Mouse (Mus musculus) ovary, postnatal 10 days (tissue): ENCODE results near the gene Rps5.
"Not testable (repeated sequence)": the region's sequence is repeated elsewhere in the genome, so short reads cannot be mapped to it uniquely, and the experiment has no call there.

Experiments
- DNase-seq: peaks from one replicate; pipeline ENCODE4 v3.0.0; 2022; ENCODE audit warnings: low spot score

The Rps5 gene

DNA sequence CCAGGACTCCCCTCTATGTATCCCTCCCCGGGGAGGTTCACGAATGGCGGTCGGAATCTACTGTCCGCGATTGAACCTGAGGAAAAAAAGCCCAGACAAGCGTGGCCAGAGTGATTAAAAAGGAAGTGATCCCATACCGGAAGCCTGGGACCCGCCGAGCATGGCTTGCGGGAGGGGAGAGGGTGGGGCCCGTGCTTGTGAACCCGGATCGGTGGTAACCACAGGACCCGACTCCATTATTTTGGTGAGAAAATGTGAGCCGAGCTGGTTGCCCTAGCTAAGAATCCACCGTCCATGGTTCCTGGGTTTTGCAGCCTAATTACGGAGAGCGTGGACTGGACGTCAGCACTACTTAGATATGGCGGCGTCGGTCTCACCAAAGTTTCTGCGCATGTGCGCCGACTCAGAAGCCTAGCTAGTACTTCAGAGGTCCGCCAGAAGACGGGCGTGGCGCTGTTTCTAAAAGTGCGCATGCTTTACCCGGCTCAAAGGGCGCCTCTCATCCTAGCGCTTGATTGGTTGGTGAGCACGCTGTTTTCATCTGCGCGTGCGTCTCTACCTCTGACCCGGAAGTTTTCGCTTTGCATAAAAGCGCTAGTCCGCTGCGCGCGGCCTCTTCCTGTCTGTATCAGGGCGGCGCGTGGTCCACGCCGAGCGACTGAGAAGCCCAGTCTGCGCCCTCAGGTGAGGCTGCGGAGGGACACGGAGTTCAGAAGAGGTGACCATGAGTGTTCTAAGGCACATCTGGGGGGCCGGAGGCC is at the start of gene Rps5:
Gene Rps5 (plus strand): TSS at position 586 of the 761 bp plus-strand sequence.
- peak; percentile 96 for DNase-seq

DNA sequence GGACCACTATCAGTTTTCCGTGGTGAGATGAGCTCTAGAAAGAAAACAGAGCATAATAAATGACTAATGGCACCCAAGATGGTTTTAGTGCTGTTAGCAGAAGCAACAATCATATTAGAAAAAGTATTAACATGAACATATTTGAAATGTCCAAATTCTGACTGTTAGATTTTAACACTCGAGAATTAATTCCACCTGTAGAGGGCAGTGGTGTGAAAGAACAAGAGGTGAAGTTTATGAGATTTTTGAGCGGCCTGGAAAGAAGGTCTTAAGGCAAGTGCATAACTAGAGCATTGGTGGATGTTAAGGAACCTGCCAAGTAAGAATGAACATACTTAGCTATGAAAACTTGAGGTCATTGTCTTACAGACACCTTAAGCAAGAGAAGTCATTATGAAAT is 47.8 kb upstream of the Rps5 start:
- no peak for DNase-seq

DNA sequence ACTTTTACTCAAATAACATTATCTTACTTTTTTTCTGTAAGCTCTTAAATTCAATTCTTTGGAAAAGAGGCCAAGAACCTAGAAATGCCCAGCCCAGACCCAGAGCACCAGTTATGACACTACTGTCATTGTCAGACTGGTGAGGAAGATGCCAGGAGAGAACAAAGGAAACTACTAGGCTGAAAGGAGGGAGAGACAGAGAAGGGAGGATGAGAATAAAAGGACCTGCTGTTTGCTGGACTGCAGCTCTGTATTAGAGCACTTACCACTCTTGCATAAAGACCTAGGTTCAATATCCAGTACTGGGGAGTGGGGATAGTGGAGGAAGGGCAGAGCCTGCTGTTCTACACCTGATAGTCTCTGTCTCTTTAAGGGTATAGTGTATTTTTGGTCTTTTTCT is 42.1 kb upstream of the Rps5 start:
- DNase-seq, result no peak

DNA sequence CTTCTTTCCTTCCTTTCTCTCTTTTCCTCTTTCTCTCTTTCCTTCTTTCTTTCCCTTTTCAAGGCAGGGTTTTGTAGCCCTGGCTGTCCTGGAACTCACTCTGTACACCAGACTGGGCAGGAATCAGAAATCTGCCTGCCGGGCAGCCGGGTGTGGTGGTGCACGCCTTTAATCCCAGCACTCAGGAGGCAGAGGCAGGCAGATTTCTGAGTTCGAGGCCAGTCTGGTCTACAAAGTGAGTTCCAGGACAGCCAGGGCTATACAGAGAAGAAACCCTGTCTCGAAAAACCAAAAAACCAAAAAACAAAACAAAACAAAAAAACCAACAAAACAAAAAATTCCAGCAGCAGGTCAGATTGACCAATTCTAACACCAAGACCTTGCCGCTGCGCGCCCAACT is 41.6 kb upstream of the Rps5 start:
- not testable (repeated sequence) for DNase-seq

DNA sequence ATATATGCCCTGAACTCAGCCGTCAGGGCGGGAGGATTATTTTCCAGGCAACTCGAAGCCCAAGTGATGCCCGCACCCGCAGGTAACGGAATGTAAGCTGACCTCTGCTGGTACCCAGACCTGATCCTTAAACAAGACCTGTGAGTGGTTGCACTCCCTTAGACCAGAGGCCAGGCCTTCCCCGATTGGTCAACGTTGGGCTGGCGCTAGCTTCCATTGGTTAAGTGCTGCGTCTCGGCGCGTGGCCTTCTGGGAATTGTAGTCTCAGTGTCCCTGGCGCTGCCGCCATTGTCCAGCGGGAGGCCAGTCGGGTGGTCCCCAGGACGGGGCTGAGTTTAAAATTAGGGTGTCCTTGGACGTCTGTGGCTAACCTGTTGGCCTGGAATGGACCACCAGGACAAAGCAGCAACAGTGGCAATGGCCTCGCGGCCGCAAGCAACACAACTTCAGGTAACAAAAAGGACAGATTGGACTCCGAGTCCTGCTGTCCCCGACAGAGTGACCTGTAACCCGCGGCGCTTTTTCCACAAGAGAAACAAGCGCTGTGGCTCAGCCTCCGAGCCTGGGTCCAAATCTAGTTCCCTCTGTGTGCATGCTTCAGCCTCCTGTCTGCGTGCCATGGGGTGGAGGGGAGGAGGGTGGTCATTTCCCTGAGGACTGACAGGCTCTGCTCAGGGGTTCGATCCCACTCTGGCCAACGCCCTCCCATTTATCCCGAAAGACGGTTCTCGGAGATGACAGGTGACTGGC is 41.0 kb upstream of the Rps5 start, which contains the start of gene Zfp128:
Gene Zfp128 (plus strand): TSS at position 267 of the 750 bp plus-strand sequence.
- DNase-seq, result peak; percentile 87

DNA sequence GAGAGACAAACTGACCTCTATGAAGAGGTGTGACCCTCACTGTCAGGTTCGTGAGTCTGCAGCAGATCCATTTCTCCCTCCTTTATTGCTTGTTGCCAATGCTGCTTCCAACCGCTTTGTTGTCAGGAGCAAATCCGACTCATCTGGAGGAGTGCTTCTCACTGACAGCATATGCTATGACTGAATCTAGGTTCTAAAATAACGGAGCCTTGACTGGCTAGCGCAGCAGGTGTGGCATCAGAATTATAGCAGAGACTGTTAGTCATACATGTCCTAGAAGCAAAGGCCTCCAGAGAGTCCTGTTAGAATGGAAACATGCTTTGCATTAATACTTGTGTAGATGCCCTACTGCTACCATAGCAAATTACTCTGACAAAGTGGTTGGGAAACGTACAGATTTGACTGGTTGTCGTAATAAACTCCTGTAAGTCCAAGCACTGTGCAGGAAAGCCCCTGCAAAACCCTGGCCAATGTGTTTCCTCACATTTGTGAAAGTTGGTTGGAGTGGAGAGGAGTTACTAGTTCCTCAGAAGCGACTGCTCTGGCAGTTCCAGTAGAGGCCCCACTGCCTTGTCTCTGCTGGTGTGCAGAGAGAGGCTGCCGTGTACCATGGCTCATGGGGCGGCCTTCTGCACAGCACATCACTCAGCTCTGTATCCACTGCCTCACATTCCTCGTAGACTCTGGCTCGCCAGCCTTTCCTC is 35.4 kb upstream of the Rps5 start:
- DNase-seq, result no peak

DNA sequence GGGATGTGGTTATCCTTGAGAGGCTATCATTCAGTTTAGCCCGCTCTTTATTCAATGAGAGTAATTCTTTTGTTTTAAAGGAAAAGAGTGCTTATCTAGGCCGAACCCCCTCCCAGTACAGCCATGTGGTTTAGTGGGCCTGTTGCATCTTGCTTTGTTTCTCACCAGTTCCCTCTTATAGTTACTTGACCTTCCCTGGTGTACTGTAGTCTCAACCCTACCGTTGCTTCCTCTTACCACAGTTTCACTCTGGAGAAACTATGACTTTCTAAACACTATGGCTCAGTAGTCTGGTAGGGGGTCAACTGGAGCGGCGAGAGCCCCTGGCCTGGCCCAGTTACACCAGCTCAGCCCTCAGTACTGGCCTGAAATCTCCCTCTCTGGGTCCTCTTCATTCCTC is 34.5 kb upstream of the Rps5 start:
- no peak for DNase-seq

DNA sequence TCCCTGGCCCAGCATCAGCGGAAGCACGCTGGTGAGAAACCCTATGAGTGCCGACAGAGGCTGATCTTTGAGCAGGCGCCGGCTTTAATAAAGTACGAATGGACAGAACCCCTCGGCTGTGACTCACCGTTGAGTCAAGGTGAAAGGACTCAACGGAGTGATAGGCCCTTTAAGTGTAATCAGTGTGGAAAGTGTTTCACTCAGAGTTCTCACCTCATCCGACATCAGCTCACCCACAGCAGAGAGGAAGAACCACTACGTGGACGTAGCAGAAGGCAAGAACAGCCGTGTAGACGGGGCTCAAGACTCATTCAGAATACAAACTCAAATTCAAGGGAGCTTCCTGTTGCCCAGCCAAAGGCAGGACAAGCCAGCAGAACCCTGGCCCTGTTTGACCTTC is 31.2 kb upstream of the Rps5 start:
- no peak for DNase-seq

DNA sequence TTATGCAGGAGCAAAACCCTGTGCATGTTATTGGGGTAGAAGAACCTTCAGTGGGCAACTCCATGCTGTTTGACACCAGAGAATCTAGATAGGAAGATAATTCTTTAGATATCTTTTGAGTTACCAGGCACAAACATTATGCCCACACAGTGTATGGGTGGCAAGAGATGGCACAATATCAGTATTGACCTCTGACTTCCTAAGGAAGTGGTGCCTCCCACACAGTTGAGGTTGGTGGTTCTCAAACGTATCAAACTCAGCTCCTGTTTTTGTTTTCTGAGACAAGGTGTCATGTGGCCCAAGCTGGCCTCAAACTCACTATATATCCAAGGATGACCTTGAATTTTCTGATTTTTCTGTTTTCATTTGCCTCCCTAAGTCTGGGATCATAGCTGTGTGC is 30.8 kb upstream of the Rps5 start:
- no peak for DNase-seq

DNA sequence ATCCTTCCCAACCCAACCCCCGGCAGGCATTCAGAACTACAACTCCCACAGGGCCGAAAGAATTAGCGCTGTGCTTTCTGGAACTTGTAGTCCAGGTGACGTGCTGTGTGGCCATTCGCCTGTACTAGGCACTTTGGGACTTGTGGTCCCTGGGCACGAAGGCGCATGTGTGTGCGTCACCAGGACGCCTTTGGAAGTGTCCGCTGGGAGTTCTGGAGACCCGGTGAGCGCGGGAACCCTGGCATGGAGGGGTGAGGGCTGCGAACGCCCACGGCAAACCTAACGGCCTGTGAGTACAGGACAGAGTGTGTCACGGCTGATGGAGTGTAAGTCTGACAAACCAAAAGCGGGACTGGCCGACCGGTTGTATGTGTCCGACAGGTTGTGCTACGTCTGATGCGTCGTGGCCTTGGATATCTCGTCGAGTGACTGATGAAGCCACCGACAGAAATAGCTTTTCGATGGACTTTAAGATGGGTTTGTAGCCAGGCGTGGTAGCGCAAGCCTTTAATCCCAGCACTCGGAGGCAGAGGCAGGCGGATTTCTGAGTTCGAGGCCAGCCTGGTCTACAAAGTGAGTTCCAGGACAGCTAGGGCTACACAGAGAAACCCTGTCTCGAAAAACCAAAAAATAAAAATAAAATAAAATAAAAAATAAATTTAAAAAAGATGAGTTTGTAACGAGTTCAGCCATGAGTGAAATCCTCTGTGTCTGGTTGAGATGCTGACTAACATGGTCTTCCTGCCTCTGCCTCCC is 24.3 kb upstream of the Rps5 start, which contains the start of gene Zscan22:
Gene Zscan22 (plus strand): TSS at position 161 of the 756 bp plus-strand sequence.
- peak; percentile 74 for DNase-seq

DNA sequence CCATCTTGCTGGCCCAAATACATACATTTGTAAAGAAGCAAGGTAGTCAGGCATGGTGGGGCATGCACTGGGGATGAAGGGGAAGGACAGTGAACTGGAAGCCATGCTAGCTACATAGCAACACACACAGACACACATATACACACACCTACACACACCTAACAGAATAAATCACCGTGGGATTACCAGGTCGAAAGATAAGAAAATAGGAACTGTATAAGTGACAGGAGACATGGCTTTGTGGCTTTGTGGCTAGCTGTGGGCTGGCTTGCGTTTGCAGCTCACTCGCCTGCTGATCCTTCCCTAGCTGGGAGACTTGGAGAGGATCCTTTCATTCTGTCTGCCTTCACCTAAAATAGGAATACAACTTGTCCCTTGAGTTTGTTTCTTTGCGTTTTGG is 20.6 kb upstream of the Rps5 start:
- DNase-seq, result no peak

DNA sequence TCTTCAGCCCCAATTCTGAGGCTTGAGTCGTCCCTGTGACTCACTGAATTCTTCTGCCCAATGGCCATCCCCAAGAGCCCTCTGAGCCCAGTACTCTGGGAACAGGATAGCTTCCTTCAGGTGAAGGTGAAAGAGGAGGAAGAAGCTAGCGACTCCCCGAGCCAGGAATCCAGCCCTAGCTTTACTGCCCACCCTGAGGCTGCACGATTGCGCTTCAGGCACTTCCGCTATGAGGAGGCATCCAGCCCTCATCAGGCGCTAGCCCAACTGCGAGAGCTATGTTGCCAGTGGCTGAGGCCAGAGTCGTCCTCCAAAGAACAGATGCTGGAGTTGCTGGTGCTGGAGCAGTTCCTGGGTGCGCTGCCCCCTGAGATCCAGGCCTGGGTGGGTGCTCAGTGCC is 18.5 kb upstream of the Rps5 start:
- no peak for DNase-seq

DNA sequence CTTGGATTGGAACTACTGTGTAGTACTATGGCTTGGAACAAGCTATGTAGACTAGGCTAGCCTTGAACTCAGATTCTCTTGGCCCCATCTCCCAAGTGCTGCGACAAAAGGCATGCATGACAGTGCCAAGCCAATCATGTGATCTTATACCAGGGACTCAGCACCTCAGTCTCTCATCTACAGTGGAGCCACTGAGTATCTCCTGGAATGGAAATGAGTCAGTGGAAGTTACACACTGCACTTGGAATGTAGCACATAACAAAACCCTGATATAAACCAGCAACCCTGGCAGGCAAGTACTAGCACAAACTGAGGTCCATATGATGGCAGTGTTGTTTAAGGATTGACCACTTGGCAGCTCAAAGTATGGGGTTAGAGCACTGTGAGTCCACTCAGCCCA is 16.9 kb upstream of the Rps5 start:
- DNase-seq, result no peak

DNA sequence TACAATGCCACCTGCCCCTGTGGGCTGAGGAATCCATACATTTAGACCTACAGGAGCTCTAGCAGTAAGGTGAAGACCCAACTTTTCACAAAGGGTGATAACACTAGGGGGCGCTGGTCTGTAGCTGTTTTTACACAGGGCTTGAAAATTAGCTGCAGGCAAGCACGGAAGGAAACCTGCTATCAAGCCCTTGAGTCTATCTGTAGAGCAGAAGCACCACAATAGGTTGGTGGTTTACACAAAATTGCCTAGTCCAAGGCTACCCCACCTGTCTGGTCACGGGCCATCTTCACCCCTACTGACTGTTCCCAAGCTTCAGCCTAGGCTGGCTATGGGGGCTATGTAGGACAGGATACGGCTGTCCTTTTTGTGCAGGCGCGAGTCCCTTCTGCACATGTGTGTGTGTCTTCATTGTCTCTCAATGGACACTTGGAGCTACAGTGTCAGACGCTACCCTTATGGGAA is 12.6 kb upstream of the Rps5 start:
- peak; percentile 39 for DNase-seq

DNA sequence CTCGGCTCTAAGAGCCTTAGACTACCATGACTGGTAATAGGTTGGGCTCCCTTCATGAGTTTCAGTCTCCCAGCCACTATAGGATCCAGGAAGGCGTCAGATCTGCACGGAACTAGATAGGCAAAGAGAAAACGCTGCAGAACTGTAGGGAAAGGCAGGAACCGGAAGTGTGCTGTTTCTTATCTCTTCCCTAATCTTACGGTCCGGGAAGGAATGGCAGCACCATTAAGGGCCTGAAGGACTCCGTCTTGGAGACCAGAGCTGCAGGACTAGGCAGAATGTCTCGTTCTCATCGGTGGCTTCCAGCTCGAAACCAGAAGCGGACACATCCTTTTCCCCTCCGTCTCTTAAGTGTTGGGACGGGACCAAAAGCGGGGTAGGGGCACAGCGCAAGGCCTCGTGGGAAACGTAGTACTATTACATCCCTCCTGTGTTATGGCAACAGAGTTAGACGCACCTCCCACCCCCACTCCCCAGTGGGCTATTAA is 11.9 kb upstream of the Rps5 start:
- DNase-seq, result peak; percentile 57

DNA sequence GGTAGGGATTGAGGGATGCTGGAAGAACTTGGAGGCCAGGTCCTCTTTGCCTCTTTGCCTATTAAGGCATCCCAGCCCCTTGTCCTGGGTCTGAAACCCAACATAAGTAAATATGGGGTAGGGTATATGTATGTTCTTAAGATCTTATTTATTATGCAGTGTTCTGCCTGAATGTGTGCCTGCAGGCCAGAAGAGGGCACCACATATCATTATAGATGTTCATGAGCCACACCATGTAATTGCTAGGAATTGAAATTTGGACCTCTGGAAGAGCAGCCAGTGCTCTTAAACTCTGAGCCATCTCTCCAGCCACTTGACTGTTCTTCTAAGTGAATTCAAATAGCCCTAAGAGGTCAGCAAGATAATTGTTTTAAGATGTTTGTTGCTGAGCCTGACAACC is 8.5 kb upstream of the Rps5 start:
- DNase-seq, result no peak

DNA sequence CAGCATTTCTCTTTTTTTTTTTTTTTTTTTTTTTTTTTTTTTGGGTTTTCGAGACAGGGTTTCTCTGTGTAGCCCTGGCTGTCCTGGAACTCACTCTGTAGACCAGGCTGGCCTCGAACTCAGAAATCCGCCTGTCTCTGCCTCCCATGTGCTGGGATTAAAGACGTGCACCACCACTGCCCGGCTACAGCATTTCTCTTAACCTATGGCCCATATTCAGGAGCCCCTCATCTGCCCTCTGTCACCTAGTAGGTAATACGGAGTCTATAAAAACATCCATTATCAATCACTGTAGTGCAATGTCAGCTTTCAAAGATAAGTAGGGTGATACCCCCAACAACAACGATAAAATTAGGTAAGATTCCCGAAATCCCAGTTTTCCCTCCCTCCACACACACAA is 1.6 kb upstream of the Rps5 start:
- DNase-seq, result not testable (repeated sequence)

DNA sequence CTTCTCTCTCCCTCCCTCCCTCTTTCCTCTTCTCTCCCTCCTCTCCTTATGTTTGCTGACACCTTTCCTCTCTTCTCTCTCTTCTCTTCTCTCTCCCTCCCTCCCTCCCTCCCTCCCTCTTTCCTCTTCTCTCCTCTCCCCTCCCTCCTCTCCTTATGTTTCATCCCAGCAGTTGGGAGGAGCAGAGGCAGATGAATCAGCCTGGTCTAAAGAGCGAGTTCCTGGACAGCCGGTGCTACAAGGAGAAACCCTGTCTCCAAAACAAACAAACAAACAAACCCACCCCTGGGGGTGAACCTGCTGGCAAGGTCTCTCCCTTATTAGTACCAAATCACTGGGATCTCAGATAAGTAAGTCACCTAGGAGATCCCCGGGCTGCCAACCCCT is 779 bp upstream of the Rps5 start:
- no peak for DNase-seq

DNA sequence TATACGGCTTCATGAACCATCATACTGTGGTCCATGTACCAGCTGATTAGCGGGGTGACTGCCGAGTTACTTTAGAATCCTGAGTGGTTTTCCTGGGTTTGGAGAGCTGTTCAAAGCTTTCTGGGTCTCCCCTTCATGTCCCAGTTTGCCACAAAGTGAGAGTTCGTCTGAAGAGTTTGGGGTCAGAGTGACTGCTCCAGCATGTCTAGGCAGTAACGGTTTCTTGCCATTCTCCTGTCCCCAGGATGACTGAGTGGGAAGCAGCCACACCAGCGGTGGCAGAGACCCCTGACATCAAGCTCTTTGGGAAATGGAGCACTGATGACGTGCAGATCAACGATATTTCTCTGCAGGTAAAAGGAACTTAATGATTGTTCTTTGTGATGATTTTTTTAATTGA is 639 bp downstream of the Rps5 start:
- DNase-seq, result no peak

DNA sequence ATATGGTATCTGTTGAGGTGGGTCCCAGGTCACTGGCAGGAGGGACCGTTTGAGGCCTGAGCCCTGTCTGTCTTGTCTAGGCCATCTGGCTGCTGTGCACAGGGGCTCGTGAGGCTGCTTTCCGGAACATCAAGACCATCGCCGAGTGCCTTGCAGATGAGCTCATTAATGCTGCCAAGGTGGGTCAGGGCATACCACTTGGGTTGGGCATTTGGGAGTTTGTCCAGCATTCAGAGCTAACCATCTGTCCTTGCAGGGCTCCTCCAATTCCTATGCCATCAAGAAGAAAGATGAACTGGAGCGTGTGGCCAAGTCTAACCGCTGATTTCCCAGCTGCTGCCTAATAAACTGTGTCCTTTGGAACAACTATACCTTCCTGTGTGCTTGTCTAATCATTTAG is 4.2 kb downstream of the Rps5 start:
- no peak for DNase-seq

DNA sequence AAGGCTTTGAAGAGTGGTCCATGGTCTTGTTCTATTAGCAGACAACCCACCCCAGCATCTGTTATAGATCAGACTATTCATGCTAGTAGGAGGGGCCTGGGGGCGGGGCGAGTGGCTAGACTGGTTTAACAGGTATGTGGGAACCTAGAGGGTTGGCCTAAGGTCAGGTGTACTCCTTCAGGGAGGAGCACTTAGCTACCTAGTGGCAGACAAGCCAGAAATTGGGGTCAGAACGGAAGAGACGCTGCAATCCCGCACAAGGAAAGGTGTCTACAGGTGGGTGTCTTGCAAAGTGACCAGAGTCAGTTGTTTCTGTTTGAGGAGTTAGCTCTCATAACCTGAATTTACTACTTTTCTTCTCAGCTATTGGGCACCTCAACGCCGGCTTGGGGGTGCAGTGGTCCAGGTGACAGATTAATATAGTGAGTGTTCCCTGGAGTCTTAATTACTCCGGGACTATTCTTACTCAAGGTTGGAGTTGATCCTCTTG is 5.1 kb downstream of the Rps5 start, which contains the start of gene Rnf225:
Gene Rnf225 (plus strand): TSS at position 226 of the 490 bp plus-strand sequence.
- DNase-seq, result peak; percentile 16
